ENCODE assay signal across 9 mouse cellular contexts in the genomic region with DNA sequence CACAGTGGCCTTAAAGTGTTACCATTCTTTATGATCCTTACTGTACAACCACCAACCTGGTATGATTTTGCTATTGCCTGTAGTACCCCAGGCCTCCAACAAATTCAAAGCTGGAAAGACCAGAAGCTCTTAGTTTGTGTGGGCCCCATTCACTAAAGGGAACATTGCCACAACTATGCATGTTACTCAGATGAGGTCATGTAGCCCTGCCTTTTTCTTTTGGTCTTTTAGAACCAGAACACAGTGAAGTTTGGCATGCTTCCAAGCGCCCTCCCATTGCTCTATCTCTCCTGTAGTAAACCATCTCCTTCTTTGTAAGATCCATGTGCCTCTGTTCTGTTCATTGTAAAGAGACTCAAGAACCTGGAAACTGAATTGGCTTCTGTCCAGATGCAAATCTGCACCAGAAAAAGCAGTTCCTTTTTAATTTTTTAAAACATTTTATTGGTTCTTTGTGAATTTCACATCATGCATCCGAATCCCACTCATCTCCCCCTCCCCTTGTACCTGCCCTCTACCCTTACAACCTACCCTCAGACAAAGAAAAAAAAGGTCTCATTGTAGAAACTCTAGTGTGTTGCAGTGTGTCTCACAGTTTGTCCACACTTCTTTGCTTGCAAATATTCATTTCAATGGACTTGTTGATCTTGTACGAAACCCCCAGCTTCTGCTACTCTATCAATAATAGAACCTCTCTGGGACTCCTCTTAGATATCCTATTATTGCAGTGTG.
DNase-seq lines count a peak whose midpoint lies in the region; ATAC-seq lines count a peak whose summit lies in the region.
"Had no signal": no experiment of that assay in that cellular context is flagged by ENCODE, and none has a peak within 500 bp of the region (broad histone marks: within the 10 kb centered on the region; RNA-seq: fewer than 3 reads in every experiment).

No protein-coding gene starts in this region.

- intact Hi-C loops in heart, postnatal 10 days (cut with DNase I), result no loop called here

- H3K9me3 ChIP-seq in heart, embryonic 10.5 days, result no peaks in the 10 kb centered on the region
- no peaks in the 10 kb centered on the region for H3K9me3 ChIP-seq in midbrain, embryonic 13.5 days
- H3K9me3 ChIP-seq in midbrain, embryonic 11.5 days (ENCODE audit: control insufficient read depth, low read length), result no peaks in the 10 kb centered on the region
- H3K9me3 ChIP-seq in neural tube, embryonic 14.5 days (ENCODE audit: control insufficient read depth, low read length), result no peaks in the 10 kb centered on the region
- H3K9me3 ChIP-seq: megakaryocyte, embryonic 14.5 days had no signal

- no peaks in the 10 kb centered on the region for H3K4me1 ChIP-seq in heart, embryonic 10.5 days
- H3K4me1 ChIP-seq in midbrain, embryonic 13.5 days (replicated peaks), result no peaks in the 10 kb centered on the region
- H3K4me1 ChIP-seq in midbrain, embryonic 11.5 days (ENCODE audit: control insufficient read depth, insufficient read depth, low read length), result no peaks in the 10 kb centered on the region
- no peaks in the 10 kb centered on the region for H3K4me1 ChIP-seq in neural tube, embryonic 14.5 days (ENCODE audit: control insufficient read depth, insufficient read depth, low read length)
- H3K4me1 ChIP-seq: megakaryocyte, embryonic 14.5 days had no signal

- H3K9ac ChIP-seq in midbrain, embryonic 13.5 days (replicated peaks), result no peak overlapping the region
- no peak overlapping the region for H3K9ac ChIP-seq in midbrain, embryonic 11.5 days (ENCODE audit: low read length)
- H3K9ac ChIP-seq in neural tube, embryonic 14.5 days (replicated peaks; ENCODE audit: low read depth, low read length), result no peak overlapping the region

- ATAC-seq in midbrain, embryonic 13.5 days, result 0 out of 2 replicates have a peak, but pooled peaks have one; percentile 30
- ATAC-seq in midbrain, embryonic 11.5 days (ENCODE audit: low FRiP score), result no peak
- ATAC-seq in neural tube, embryonic 14.5 days (ENCODE audit: low read depth), result peak; percentile 74; the same call in 1 of the 2 replicates

- no peaks in the 10 kb centered on the region for H3K36me3 ChIP-seq in heart, embryonic 10.5 days
- H3K36me3 ChIP-seq in midbrain, embryonic 13.5 days, result 0 out of 2 replicates have a peak, but pooled peaks cover 3% of the 10 kb centered on the region
- no peaks in the 10 kb centered on the region for H3K36me3 ChIP-seq in midbrain, embryonic 11.5 days (ENCODE audit: control insufficient read depth, insufficient read depth, low read length)
- no peaks in the 10 kb centered on the region for H3K36me3 ChIP-seq in neural tube, embryonic 14.5 days (ENCODE audit: control insufficient read depth, insufficient read depth, low read length)

- H3K4me2 ChIP-seq in midbrain, embryonic 13.5 days (replicated peaks), result no peak overlapping the region
- no peak overlapping the region for H3K4me2 ChIP-seq in midbrain, embryonic 11.5 days
- H3K4me2 ChIP-seq in neural tube, embryonic 14.5 days (ENCODE audit: low read depth, low read length), result no peak overlapping the region

- no peaks in the 10 kb centered on the region for H3K27me3 ChIP-seq in heart, embryonic 10.5 days (ENCODE audit: insufficient read depth, poor library complexity, severe bottlenecking)
- H3K27me3 ChIP-seq in midbrain, embryonic 13.5 days, result peaks cover 22% of the 10 kb centered on the region; the same call in 1 of the 2 replicates
- H3K27me3 ChIP-seq in midbrain, embryonic 11.5 days (ENCODE audit: control insufficient read depth, insufficient read depth, low read length), result peaks cover 5% of the 10 kb centered on the region
- no peaks in the 10 kb centered on the region for H3K27me3 ChIP-seq in neural tube, embryonic 14.5 days (ENCODE audit: control insufficient read depth, insufficient read depth, low read length)
- H3K27me3 ChIP-seq: megakaryocyte, embryonic 14.5 days had no signal

- no peak overlapping the region for H3K27ac ChIP-seq in heart, embryonic 10.5 days
- no peak overlapping the region for H3K27ac ChIP-seq in midbrain, embryonic 13.5 days
- H3K27ac ChIP-seq in midbrain, embryonic 11.5 days (ENCODE audit: low read depth, low read length), result no peak overlapping the region
- H3K27ac ChIP-seq in neural tube, embryonic 14.5 days (ENCODE audit: low read depth, low read length), result no peak overlapping the region

- 79% methylated on average over 3 of the region's 3 CpGs for WGBS in heart, embryonic 10.5 days
- 63% methylated on average over 3 of the region's 3 CpGs for WGBS in midbrain, embryonic 13.5 days
- 86% methylated on average over 3 of the region's 3 CpGs for WGBS in midbrain, embryonic 11.5 days
- WGBS in neural tube, embryonic 14.5 days, result 66% methylated on average over 3 of the region's 3 CpGs

- no peak overlapping the region for H3K4me3 ChIP-seq in heart, embryonic 10.5 days
- H3K4me3 ChIP-seq in midbrain, embryonic 13.5 days (replicated peaks), result no peak overlapping the region
- H3K4me3 ChIP-seq in midbrain, embryonic 11.5 days (ENCODE audit: low read depth, low read length), result no peak overlapping the region
- H3K4me3 ChIP-seq in neural tube, embryonic 14.5 days (ENCODE audit: low read depth, low read length), result no peak overlapping the region
- H3K4me3 ChIP-seq: megakaryocyte, embryonic 14.5 days had no signal

- peak; percentile 24 to 37 for DNase-seq in heart, postnatal 10 days
- DNase-seq in heart, embryonic 10.5 days (ENCODE audit: low spot score), result no peak
- DNase-seq in midbrain, embryonic 11.5 days (ENCODE audit: low spot score, missing footprints), result no peak
- peak; percentile 8 for DNase-seq in brain, embryonic 18.5 days (ENCODE audit: low read depth, low spot score)
- no peak for DNase-seq in thymus, postnatal 14 days
- no peak for DNase-seq in left cerebral cortex, adult 11 months (ENCODE audit: low spot score)

Comparison
In these comparisons a context has a peak if more than half of its experiments do, and no peak if none do; other contexts are left out.
1. DNase-seq: peak in heart, postnatal 10 days (2 of 2) and brain, embryonic 18.5 days (single experiment); none in heart, embryonic 10.5 days (single experiment), midbrain, embryonic 11.5 days (single experiment), thymus, postnatal 14 days (single experiment) and left cerebral cortex, adult 11 months (single experiment).